13 mouse cellular contexts compared by ENCODE assay signal in the genomic region with DNA sequence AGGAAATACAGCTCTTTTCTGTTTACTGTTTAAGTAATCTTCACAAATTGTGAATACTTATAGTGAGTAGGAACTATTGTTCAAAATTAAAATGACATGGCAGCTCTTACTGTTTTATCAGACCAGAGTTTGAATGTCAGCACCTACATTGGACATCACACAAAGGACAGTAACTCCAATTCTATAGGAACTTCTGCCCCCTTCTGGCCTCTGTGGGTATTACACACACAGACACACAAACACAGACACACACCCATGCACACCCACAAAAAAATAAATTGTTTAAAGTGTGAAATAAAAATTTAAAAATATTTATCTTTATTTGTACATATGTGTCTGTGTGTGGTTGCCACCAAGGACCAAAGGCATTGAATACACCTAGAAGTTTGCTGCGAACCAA. TPM values are rescaled to one million over a fixed set of nuclear protein-coding genes. Genes with fewer than 3 reads are reported as not detected.
DNase-seq lines count a peak whose midpoint lies in the region; ATAC-seq and TF ChIP-seq lines count a peak whose summit lies in the region.
"Had no signal": no experiment of that assay in that cellular context is flagged by ENCODE, and none has a peak within 500 bp of the region (broad histone marks: within the 10 kb centered on the region; RNA-seq: fewer than 3 reads in every experiment).

No protein-coding gene starts in this region.

- no peak for ATAC-seq in granulocyte monocyte progenitor cell, adult 5-6 weeks (replicated peaks; ENCODE audit: poor library complexity, severe bottlenecking)
- ATAC-seq: intestine, embryonic 15.5 days had no signal

- intact Hi-C loops in left cerebral cortex, adult 2 months (cut with DNase I), result no loop called here

- H3K4me3 ChIP-seq in left cerebral cortex, adult 2 months, result no peak overlapping the region
- H3K4me3 ChIP-seq: heart, embryonic 15.5 days; intestine, embryonic 15.5 days; limb, embryonic 15.5 days; neural tube, embryonic 13.5 days had no signal

- DNase-seq in cerebellum, postnatal 10 days, result peak; percentile 16 to 43
- no peak for DNase-seq in cerebellum, adult 18-20 months
- no peak for DNase-seq in left cerebral cortex, adult 2 months (ENCODE audit: extremely low spot score in 1 of 2, low spot score in 2 of 2)
- DNase-seq in left cerebral cortex, adult 18-20 months (ENCODE audit: low spot score in 2 of 2), result no peak
- peak; percentile 6 to 15 for DNase-seq in CD8-positive naive resting alpha-beta T cell, adult 2 months (ENCODE audit: low read depth in 2 of 2, low spot score in 2 of 2)
- DNase-seq in c-Kit-positive CD71-positive TER-119-positive erythroid progenitor cells, embryonic 14.5 days (ENCODE audit: low spot score), result peak; percentile 3
- no peak for DNase-seq in natural killer cell, adult 2 months (ENCODE audit: low spot score in 2 of 2)
- DNase-seq: gastrocnemius, postnatal 10 days had no signal

- no peak overlapping the region for H3K27ac ChIP-seq in left cerebral cortex, adult 2 months
- H3K27ac ChIP-seq: heart, embryonic 15.5 days; intestine, embryonic 15.5 days; limb, embryonic 15.5 days; neural tube, embryonic 13.5 days had no signal

- TF ChIP-seq CTCF in left cerebral cortex, adult 2 months (IDR thresholded peaks at IDR 0.05), result peak; percentile 26

RNA-seq across cellular contexts. Expression of gene Pam, which starts 49.4 kb away (rescaled TPM):
- total RNA-seq in left cerebral cortex, adult 2 months (2021), result 100 to 1,000 TPM; 258 to 269 TPM
- 100 to 1,000 TPM; 257 to 260 TPM for total RNA-seq in left cerebral cortex, adult 18-20 months (2021)
- total RNA-seq in granulocyte monocyte progenitor cell, adult 5-6 weeks (2014; fragmentation: Nextera tagmentation), result 20.2 and 25.5 TPM in 2 replicates
- 55.3 and 60.4 TPM in 2 replicates for total RNA-seq in granulocyte monocyte progenitor cell, adult 5-6 weeks (2017)

Comparison
In these comparisons a context has a peak if more than half of its experiments do, and no peak if none do; other contexts are left out.
1. DNase-seq: peak in cerebellum, postnatal 10 days (2 of 2), CD8-positive naive resting alpha-beta T cell, adult 2 months (2 of 2) and c-Kit-positive CD71-positive TER-119-positive erythroid progenitor cells, embryonic 14.5 days (single experiment); none in cerebellum, adult 18-20 months (0 of 2), left cerebral cortex, adult 2 months (0 of 2), left cerebral cortex, adult 18-20 months (0 of 2) and natural killer cell, adult 2 months (0 of 2).
2. RNA of gene Pam, which starts 49.4 kb away (total RNA-seq): 258 to 269 TPM in left cerebral cortex, adult 2 months and 257 to 260 TPM in left cerebral cortex, adult 18-20 months; 20.2 to 60.4 TPM in granulocyte monocyte progenitor cell, adult 5-6 weeks; every median in the first group is over 4 times any median in the second.